Mouse (Mus musculus): ENCODE measurements around the gene Larp7. TPM values are rescaled to one million over a fixed set of nuclear protein-coding genes. Genes with fewer than 3 reads are reported as not detected.

The Larp7 gene
- 44.5 and 45.9 TPM in 2 replicates for polyA plus RNA-seq (2015; fragmentation: Nextera tagmentation; extraction: Ambion mirVana)

- under 1% methylated on average over 73 of the region's 73 CpGs for WGBS
- Histone ChIP-seq H3K4me1 (ENCODE audit: control insufficient read depth, insufficient read depth, low read length) (peaks cover 8% of the 10 kb centered on the region), H3K27ac (ENCODE audit: low read length) (peak within 1 kb of the TSS; percentile 96), H3K27me3 (ENCODE audit: control insufficient read depth, insufficient read depth, low read length) (no peaks in the 10 kb centered on the region), H3K4me3 (replicated peaks; ENCODE audit: low read length) (peak within 1 kb of the TSS; percentile 94), H3K36me3 (ENCODE audit: control insufficient read depth, insufficient read depth, low read length) (no peaks in the 10 kb centered on the region), H3K9me3 (replicated peaks; ENCODE audit: control insufficient read depth, low read length) (no peaks in the 10 kb centered on the region), H3K4me2 (ENCODE audit: low read depth, low read length) (peak within 1 kb of the TSS; percentile 72), H3K9ac (ENCODE audit: low read length) (peak within 1 kb of the TSS; percentile 90)
- ATAC-seq (ENCODE audit: insufficient read depth, low FRiP score), result peak; percentile 99
These were observed at the start of gene Larp7, which contains the start of gene Zgrf1 for GRCm38 (mm10) chr3:127552973-127553719. Gene Larp7 (minus strand): TSS chr3:127553349. Gene Zgrf1 (plus strand): TSS chr3:127553489.

- WGBS, result 79% methylated on average over 1 of the region's 1 CpGs
- no peak overlapping the region for H3K4me2 ChIP-seq (ENCODE audit: low read depth, low read length)
- no peaks in the 10 kb centered on the region for H3K9me3 ChIP-seq (replicated peaks; ENCODE audit: control insufficient read depth, low read length)
- H3K4me3 ChIP-seq (replicated peaks; ENCODE audit: low read length), result no peak overlapping the region
- no peak for ATAC-seq (ENCODE audit: insufficient read depth, low FRiP score)
- H3K9ac ChIP-seq (ENCODE audit: low read length), result no peak overlapping the region
- H3K27ac ChIP-seq (ENCODE audit: low read length), result no peak overlapping the region
- H3K4me1 ChIP-seq (ENCODE audit: control insufficient read depth, insufficient read depth, low read length), result no peaks in the 10 kb centered on the region
- no peaks in the 10 kb centered on the region for H3K27me3 ChIP-seq (ENCODE audit: control insufficient read depth, insufficient read depth, low read length)
- H3K36me3 ChIP-seq (ENCODE audit: control insufficient read depth, insufficient read depth, low read length), result no peaks in the 10 kb centered on the region
These were observed 44.0 kb upstream of the Larp7 start for GRCm38 (mm10) chr3:127597136-127597535.

DNA sequence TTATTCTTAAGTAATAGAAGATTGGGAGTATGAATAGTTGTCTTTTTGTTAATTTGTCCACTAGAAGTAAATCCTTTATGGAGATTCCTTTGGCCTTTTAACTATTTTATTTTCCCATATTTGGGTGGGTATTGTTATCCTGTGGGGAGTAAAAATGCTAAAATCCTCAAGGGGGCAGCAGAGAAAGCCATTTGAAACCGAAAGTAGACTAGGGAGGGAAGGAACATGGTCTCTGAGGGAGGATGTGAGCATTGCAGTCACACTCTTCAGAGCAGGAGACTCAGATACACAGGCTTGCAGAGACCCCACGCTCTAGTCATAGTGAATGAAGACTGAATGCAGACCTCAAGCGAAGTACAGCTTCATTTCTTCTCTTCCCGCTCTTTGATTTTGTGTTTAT is 19.4 kb upstream of the Larp7 start:
- Histone ChIP-seq H3K27me3 (ENCODE audit: control insufficient read depth, insufficient read depth, low read length) (no peaks in the 10 kb centered on the region), H3K4me2 (ENCODE audit: low read depth, low read length) (no peak overlapping the region), H3K4me1 (ENCODE audit: control insufficient read depth, insufficient read depth, low read length) (no peaks in the 10 kb centered on the region), H3K27ac (ENCODE audit: low read length) (no peak overlapping the region), H3K9me3 (replicated peaks; ENCODE audit: control insufficient read depth, low read length) (no peaks in the 10 kb centered on the region), H3K36me3 (ENCODE audit: control insufficient read depth, insufficient read depth, low read length) (peaks cover 3% of the 10 kb centered on the region; the same call in 1 of the 2 replicates), H3K4me3 (replicated peaks; ENCODE audit: low read length) (no peak overlapping the region), H3K9ac (ENCODE audit: low read length) (no peak overlapping the region)
- no peak for ATAC-seq (ENCODE audit: insufficient read depth, low FRiP score)
- WGBS, result 57% methylated on average over 4 of the region's 4 CpGs

DNA sequence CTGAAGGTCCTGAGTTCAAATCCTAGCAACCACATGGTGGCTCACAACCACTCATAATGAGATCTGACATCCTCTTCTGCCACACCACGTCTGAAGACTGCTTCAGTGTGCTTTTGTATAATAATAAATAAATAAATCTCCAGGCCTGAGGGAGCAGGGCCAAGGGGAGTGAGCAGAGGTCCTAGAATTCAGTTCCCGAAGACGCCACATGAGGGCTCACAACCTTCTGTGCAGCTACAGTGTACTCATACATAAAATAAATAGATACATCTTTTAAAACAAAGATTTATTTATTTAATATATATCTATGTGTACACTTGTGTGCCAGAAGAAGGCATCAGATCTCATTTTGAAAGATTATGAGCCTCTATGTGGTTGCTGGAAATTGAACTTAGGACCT is 12.0 kb upstream of the Larp7 start:
- Histone ChIP-seq H3K9me3 (replicated peaks; ENCODE audit: control insufficient read depth, low read length) (no peaks in the 10 kb centered on the region), H3K36me3 (ENCODE audit: control insufficient read depth, insufficient read depth, low read length) (no peaks in the 10 kb centered on the region)
- no peak for ATAC-seq (ENCODE audit: insufficient read depth, low FRiP score)

DNA sequence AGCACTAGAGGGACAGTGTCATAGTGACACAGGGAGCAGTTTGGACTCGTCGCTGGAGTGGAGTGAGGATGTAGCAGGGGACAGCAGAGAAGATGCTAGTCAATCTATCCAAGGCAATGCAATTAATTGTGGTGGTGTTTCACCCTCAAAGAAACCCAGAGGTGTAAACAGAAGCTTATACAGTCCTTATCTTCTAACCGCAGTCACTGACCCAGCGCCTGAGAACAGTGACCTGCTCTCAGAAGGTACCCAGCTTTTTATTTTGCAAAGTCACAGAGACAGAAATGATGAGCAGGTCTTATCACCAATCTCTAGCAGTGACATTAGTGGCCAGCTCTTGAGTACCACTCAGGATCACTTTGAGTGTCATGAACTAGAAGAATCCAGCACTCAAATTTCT is 9.8 kb upstream of the Larp7 start:
- WGBS, result 86% methylated on average over 4 of the region's 4 CpGs
- H3K4me1 ChIP-seq (ENCODE audit: control insufficient read depth, insufficient read depth, low read length), result no peaks in the 10 kb centered on the region
- no peaks in the 10 kb centered on the region for H3K36me3 ChIP-seq (ENCODE audit: control insufficient read depth, insufficient read depth, low read length)
- H3K27me3 ChIP-seq (ENCODE audit: control insufficient read depth, insufficient read depth, low read length), result no peaks in the 10 kb centered on the region
- no peak overlapping the region for H3K4me3 ChIP-seq (replicated peaks; ENCODE audit: low read length)
- H3K9me3 ChIP-seq (replicated peaks; ENCODE audit: control insufficient read depth, low read length), result no peaks in the 10 kb centered on the region
- ATAC-seq (ENCODE audit: insufficient read depth, low FRiP score), result no peak
- H3K27ac ChIP-seq (ENCODE audit: low read length), result no peak overlapping the region
- H3K4me2 ChIP-seq (ENCODE audit: low read depth, low read length), result no peak overlapping the region
- H3K9ac ChIP-seq (ENCODE audit: low read length), result no peak overlapping the region

More for the DNA sequence above, 12.0 kb upstream of the Larp7 start:
- Histone ChIP-seq H3K9ac (ENCODE audit: low read length) (no peak overlapping the region), H3K27ac (ENCODE audit: low read length) (no peak overlapping the region), H3K4me3 (replicated peaks; ENCODE audit: low read length) (no peak overlapping the region), H3K27me3 (ENCODE audit: control insufficient read depth, insufficient read depth, low read length) (no peaks in the 10 kb centered on the region), H3K4me2 (ENCODE audit: low read depth, low read length) (no peak overlapping the region), H3K4me1 (ENCODE audit: control insufficient read depth, insufficient read depth, low read length) (no peaks in the 10 kb centered on the region)
- WGBS, result 70% methylated on average over 3 of the region's 3 CpGs

GRCm38 (mm10) chr3:127558201-127558600 is 5.1 kb upstream of the Larp7 start:
- H3K9me3 ChIP-seq (replicated peaks; ENCODE audit: control insufficient read depth, low read length), result no peaks in the 10 kb centered on the region
- no peak overlapping the region for H3K27ac ChIP-seq (ENCODE audit: low read length)
- no peaks in the 10 kb centered on the region for H3K36me3 ChIP-seq (ENCODE audit: control insufficient read depth, insufficient read depth, low read length)
- peaks cover 8% of the 10 kb centered on the region for H3K4me1 ChIP-seq (ENCODE audit: control insufficient read depth, insufficient read depth, low read length)
- no peak overlapping the region for H3K4me3 ChIP-seq (replicated peaks; ENCODE audit: low read length)
- no peak for ATAC-seq (ENCODE audit: insufficient read depth, low FRiP score)
- no peaks in the 10 kb centered on the region for H3K27me3 ChIP-seq (ENCODE audit: control insufficient read depth, insufficient read depth, low read length)
- H3K4me2 ChIP-seq (ENCODE audit: low read depth, low read length), result no peak overlapping the region
- no peak overlapping the region for H3K9ac ChIP-seq (ENCODE audit: low read length)

GRCm38 (mm10) chr3:127554723-127555122 is 1.6 kb upstream of the Larp7 start:
- Histone ChIP-seq H3K4me3 (replicated peaks; ENCODE audit: low read length) (peak overlapping the region; percentile 94), H3K27ac (ENCODE audit: low read length) (no peak overlapping the region), H3K27me3 (ENCODE audit: control insufficient read depth, insufficient read depth, low read length) (no peaks in the 10 kb centered on the region), H3K9me3 (replicated peaks; ENCODE audit: control insufficient read depth, low read length) (no peaks in the 10 kb centered on the region), H3K4me2 (ENCODE audit: low read depth, low read length) (peak overlapping the region; percentile 71), H3K4me1 (ENCODE audit: control insufficient read depth, insufficient read depth, low read length) (peaks cover 8% of the 10 kb centered on the region), H3K9ac (ENCODE audit: low read length) (no peak overlapping the region), H3K36me3 (ENCODE audit: control insufficient read depth, insufficient read depth, low read length) (no peaks in the 10 kb centered on the region)
- 35% methylated on average over 5 of the region's 5 CpGs for WGBS
- no peak for ATAC-seq (ENCODE audit: insufficient read depth, low FRiP score)

DNA sequence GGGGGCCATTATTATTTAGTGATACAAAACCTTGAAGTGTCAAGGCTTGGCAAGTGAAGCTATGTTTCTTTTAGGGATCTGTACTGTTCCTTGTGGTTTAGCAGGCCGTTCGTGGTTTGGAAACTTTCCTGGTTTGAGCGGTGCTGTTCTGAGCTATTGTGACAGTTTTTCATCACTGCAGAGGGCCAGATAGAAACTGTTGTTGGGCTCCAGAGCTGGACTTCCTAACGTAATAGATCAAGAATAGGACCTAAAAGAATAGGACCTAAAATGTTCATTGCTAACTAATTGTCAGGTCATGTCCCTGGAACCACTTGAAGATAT is 533 bp upstream of the Larp7 start:
- peaks cover 8% of the 10 kb centered on the region for H3K4me1 ChIP-seq (ENCODE audit: control insufficient read depth, insufficient read depth, low read length)
- no peak for ATAC-seq (ENCODE audit: insufficient read depth, low FRiP score)
- under 1% methylated on average over 4 of the region's 4 CpGs for WGBS
- no peaks in the 10 kb centered on the region for H3K36me3 ChIP-seq (ENCODE audit: control insufficient read depth, insufficient read depth, low read length)
- peak overlapping the region; percentile 60 for H3K27ac ChIP-seq (ENCODE audit: low read length)
- no peaks in the 10 kb centered on the region for H3K9me3 ChIP-seq (replicated peaks; ENCODE audit: control insufficient read depth, low read length)
- peak overlapping the region; percentile 71 for H3K4me2 ChIP-seq (ENCODE audit: low read depth, low read length)
- peak overlapping the region; percentile 94 for H3K4me3 ChIP-seq (replicated peaks; ENCODE audit: low read length)
- H3K9ac ChIP-seq (ENCODE audit: low read length), result peak overlapping the region; percentile 76
- H3K27me3 ChIP-seq (ENCODE audit: control insufficient read depth, insufficient read depth, low read length), result no peaks in the 10 kb centered on the region

DNA sequence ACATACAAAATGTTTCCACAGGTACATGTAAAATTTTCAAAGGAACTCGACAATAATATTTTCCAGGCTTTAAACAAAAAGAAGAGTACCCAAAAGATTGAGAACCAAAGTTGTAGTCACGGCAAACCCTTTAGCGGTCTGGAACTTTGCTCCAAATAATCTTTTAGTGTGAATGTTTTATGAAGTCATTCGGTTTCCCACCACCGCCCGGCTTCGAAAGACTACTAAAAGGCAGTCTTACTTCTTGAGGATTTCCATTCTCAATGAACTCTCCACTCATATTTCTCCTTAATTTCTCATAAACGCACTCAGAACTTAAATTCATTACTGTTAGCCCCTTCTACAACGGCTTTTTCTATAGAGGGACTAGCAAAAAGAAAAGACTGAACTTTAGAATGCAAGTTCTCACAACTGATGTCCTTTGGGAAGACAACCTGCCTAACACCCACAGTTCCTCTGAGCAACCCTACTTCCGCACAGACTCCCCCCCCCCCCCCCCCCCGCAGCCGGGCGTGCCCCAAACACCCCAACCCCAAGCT is 646 bp downstream of the Larp7 start:
- Histone ChIP-seq H3K36me3 (ENCODE audit: control insufficient read depth, insufficient read depth, low read length) (no peaks in the 10 kb centered on the region), H3K27ac (ENCODE audit: low read length) (peak overlapping the region; percentile 96; the same call in 1 of the 2 replicates), H3K4me2 (ENCODE audit: low read depth, low read length) (peak overlapping the region; percentile 72), H3K9me3 (replicated peaks; ENCODE audit: control insufficient read depth, low read length) (no peaks in the 10 kb centered on the region), H3K9ac (ENCODE audit: low read length) (peak overlapping the region; percentile 90), H3K4me1 (ENCODE audit: control insufficient read depth, insufficient read depth, low read length) (peaks cover 8% of the 10 kb centered on the region), H3K4me3 (replicated peaks; ENCODE audit: low read length) (peak overlapping the region; percentile 94), H3K27me3 (ENCODE audit: control insufficient read depth, insufficient read depth, low read length) (no peaks in the 10 kb centered on the region)
- no peak for ATAC-seq (ENCODE audit: insufficient read depth, low FRiP score)
- WGBS, result 3% methylated on average over 12 of the region's 13 CpGs

All from stomach, embryonic 16.5 days (tissue).